Mouse (Mus musculus): Measurements from ENCODE around the gene Selplg.

DNA sequence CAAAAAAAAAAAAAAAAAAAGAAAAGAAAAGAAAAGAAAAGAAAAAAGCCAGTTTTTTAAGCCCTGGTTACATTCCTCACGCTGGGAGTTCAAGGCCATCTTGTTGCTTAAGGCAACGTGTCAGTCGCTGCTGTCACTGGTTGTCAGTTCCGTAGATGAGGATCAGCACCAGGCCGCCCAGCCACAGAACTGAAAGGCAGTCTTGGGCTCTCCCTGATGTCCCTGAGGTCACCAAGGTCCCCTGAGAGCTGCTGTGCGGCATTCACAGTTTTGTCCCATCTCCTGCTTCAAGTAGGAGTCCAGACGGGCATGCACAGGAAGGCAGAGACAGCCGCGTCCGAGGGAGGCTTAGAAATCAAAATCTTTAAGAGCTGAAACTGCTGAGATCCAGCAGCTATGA, 56.9 kb downstream of the Selplg start:
- no peak for TF ChIP-seq CTCF (IDR thresholded peaks at IDR 0.05; ENCODE audit: extremely low read depth, insufficient read depth, insufficient read length, insufficient replicate concordance)
- TF ChIP-seq POLR2A (IDR thresholded peaks at IDR 0.05; ENCODE audit: low read depth, low read length) = no peak

All from spleen, adult 2 months (tissue).